Mouse (Mus musculus): ENCODE results near the gene Gys2. TPM values are rescaled to one million over a fixed set of nuclear protein-coding genes. Genes with fewer than 3 reads are reported as not detected.

Gys2 gene
- polyA plus RNA-seq, 1 experiment = not detected

DNA sequence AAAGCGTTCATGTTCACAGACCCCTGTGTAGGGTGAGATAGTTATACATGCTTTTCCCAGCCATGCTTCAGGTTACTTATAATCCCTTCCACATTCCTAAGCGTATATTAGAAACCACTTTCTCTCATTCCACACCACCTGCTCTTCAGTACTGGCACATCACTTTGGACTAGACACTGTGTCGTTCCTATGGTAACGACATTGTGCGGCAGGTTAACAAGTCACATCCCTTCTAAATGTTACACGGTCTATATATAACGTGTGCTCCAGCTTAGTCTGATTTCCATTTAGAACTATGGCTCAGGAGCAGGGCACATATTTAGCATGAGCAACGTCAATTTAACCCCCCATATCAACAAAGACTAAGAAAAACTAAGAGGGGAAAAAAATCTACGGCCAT is 14.7 kb upstream of the Gys2 start:
- Histone ChIP-seq H3K4me3 (ENCODE audit: low read depth, low read length) (no peak overlapping the region), H3K27ac (ENCODE audit: insufficient read depth, low read depth, low read length) (no peak overlapping the region), H3K27me3 (ENCODE audit: control insufficient read depth, insufficient read depth, low read length) (no peaks in the 10 kb centered on the region), H3K4me1 (ENCODE audit: control insufficient read depth, insufficient read depth, insufficient read length, low read length) (no peaks in the 10 kb centered on the region), H3K36me3 (ENCODE audit: control insufficient read depth, insufficient read depth, low read length) (no peaks in the 10 kb centered on the region)
- 90% methylated on average over 9 of the region's 9 CpGs for WGBS
- TF ChIP-seq POLR2A (IDR thresholded peaks at IDR 0.05; ENCODE audit: low read depth, low read length) = no peak
- TF ChIP-seq CTCF (IDR thresholded peaks at IDR 0.05; ENCODE audit: extremely low read depth, insufficient read length, insufficient replicate concordance, low read depth, low read length) = no peak

DNA sequence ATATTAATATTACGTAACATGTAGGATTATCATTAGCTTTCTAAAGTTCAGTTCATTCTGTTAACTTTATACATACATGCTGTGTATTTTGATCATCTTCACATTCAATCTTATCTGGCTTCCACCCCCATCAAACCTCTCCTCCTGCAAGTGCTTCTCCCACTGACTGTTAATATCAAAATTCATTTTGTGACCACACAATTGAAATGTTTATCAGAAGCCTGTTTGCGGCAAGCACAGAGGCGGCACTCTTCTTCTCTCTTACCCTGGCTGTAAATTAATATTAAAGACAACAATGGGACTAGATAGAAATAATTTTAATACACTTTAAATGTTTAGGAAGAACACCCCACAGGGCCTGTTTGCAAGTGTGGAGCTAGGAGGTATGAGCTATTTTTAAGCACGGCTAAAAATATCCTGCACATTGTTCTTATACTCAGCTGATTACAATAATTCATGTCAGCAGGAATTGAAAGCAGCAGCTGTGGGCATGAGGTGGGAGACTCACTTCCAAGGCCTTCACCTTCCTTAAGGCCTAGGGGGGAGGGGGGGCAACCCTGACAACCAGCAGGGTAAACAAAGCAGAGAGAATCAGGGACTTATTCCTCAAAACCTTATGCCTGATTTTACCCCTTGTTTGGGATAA is 12.7 kb upstream of the Gys2 start:
- Histone ChIP-seq H3K4me1 (ENCODE audit: control insufficient read depth, insufficient read depth, insufficient read length, low read length) (no peaks in the 10 kb centered on the region), H3K27me3 (ENCODE audit: control insufficient read depth, insufficient read depth, low read length) (no peaks in the 10 kb centered on the region), H3K36me3 (ENCODE audit: control insufficient read depth, insufficient read depth, low read length) (no peaks in the 10 kb centered on the region), H3K27ac (ENCODE audit: insufficient read depth, low read depth, low read length) (no peak overlapping the region), H3K4me3 (ENCODE audit: low read depth, low read length) (no peak overlapping the region)
- WGBS = 87% methylated on average over 4 of the region's 4 CpGs
- TF ChIP-seq POLR2A (IDR thresholded peaks at IDR 0.05; ENCODE audit: low read depth, low read length) (no peak), CTCF (IDR thresholded peaks at IDR 0.05; ENCODE audit: extremely low read depth, insufficient read length, insufficient replicate concordance, low read depth, low read length) (no peak)

DNA sequence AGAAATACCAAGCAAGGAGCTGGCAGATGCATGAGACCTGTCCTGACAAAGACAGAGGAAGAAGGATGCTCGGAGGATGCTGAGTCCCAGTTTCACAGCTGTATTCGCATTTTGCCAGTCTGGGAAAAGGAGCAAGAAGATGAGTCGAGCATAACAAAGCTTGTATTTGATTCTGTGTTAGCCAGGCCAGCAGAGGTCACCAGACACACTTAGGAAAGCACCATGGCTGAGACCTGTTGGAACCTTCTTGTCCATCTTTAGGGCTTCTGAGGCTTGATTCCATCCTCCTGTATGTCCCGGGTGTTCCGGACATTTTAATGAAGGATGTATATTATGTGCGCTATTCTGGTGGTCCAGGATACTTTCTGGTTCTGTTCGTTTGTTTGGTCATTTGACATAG is 4.3 kb upstream of the Gys2 start:
- 73% methylated on average over 7 of the region's 7 CpGs for WGBS
- H3K27me3 ChIP-seq (ENCODE audit: control insufficient read depth, insufficient read depth, low read length) = no peaks in the 10 kb centered on the region

DNA sequence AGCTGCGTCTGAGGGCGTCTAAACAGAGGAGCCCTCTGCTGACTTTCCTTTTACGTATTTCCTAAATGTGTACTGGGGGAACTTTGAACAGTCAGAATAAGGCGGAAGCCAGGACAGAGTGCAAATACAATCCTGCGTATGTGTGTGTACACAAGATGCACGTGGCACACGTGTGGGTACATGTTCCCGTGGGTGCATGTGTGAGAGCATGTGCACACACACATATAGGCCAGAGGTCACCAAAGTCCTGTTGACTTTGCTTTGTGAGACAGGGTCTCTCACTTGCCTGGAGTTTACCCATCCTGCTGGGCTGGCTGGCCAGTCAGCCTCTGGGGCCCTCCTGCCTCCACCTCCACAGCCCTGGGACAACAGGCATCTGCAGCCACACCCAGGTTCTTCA is 1.8 kb downstream of the Gys2 start:
- H3K4me3 ChIP-seq (ENCODE audit: low read depth, low read length) = no peak overlapping the region
- no peak overlapping the region for H3K27ac ChIP-seq (ENCODE audit: insufficient read depth, low read depth, low read length)
- no peaks in the 10 kb centered on the region for H3K4me1 ChIP-seq (ENCODE audit: control insufficient read depth, insufficient read depth, insufficient read length, low read length)
- no peaks in the 10 kb centered on the region; the same call in 1 of the 2 replicates for H3K27me3 ChIP-seq (ENCODE audit: control insufficient read depth, insufficient read depth, low read length)
- TF ChIP-seq POLR2A (IDR thresholded peaks at IDR 0.05; ENCODE audit: low read depth, low read length) (no peak), CTCF (IDR thresholded peaks at IDR 0.05; ENCODE audit: extremely low read depth, insufficient read length, insufficient replicate concordance, low read depth, low read length) (no peak)
- WGBS = 54% methylated on average over 8 of the region's 8 CpGs
- no peaks in the 10 kb centered on the region for H3K36me3 ChIP-seq (ENCODE audit: control insufficient read depth, insufficient read depth, low read length)

More for the DNA sequence above, 4.3 kb upstream of the Gys2 start:
- no peaks in the 10 kb centered on the region for H3K4me1 ChIP-seq (ENCODE audit: control insufficient read depth, insufficient read depth, insufficient read length, low read length)
- H3K36me3 ChIP-seq (ENCODE audit: control insufficient read depth, insufficient read depth, low read length) = no peaks in the 10 kb centered on the region
- no peak overlapping the region for H3K27ac ChIP-seq (ENCODE audit: insufficient read depth, low read depth, low read length)
- TF ChIP-seq CTCF (IDR thresholded peaks at IDR 0.05; ENCODE audit: extremely low read depth, insufficient read length, insufficient replicate concordance, low read depth, low read length) (no peak), POLR2A (IDR thresholded peaks at IDR 0.05; ENCODE audit: low read depth, low read length) (no peak)
- H3K4me3 ChIP-seq (ENCODE audit: low read depth, low read length) = no peak overlapping the region

DNA sequence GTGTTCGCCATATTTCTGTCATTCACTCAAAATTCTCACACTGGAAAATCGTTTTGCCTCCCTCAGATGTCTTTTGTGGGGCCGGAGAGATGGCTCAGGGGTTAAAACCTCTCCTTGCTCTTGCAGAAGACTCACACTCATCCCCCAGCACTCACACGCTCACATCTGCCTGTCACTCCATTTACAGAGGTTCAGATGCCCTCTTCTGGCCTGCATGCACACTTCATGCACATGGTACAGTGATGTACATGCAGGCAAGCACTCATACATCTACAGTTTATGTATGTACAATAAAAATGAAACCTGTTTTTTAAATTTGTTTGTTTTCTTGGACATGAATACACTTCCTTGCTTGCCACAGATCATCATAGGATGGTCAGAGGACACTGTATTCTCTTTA is 3.3 kb downstream of the Gys2 start:
- TF ChIP-seq CTCF (IDR thresholded peaks at IDR 0.05; ENCODE audit: extremely low read depth, insufficient read length, insufficient replicate concordance, low read depth, low read length) (no peak), POLR2A (IDR thresholded peaks at IDR 0.05; ENCODE audit: low read depth, low read length) (no peak)
- Histone ChIP-seq H3K4me1 (ENCODE audit: control insufficient read depth, insufficient read depth, insufficient read length, low read length) (no peaks in the 10 kb centered on the region), H3K27ac (ENCODE audit: insufficient read depth, low read depth, low read length) (no peak overlapping the region), H3K4me3 (ENCODE audit: low read depth, low read length) (no peak overlapping the region), H3K36me3 (ENCODE audit: control insufficient read depth, insufficient read depth, low read length) (no peaks in the 10 kb centered on the region), H3K27me3 (ENCODE audit: control insufficient read depth, insufficient read depth, low read length) (no peaks in the 10 kb centered on the region; the same call in 1 of the 2 replicates)
- WGBS = 44% methylated on average over 4 of the region's 4 CpGs

DNA sequence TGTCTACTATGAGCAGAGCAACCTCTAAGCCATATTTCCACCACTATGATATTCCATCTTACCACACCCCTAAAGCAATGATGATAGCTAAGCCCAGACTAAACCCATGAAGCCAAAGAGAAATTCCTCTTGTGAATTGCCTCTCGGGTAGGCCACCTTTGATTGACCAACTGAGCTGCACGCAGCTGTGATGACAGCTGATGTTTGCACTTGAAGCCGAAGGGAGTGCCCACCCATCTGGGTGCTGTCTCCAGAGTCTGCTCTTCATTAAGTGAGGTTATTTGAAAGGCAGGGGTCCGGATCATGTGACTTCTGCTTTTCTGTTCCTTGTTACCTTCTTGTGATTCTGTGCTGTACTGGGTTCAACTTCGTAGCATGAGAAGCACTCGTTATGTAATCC is 10.7 kb downstream of the Gys2 start:
- Histone ChIP-seq H3K4me1 (ENCODE audit: control insufficient read depth, insufficient read depth, insufficient read length, low read length) (no peaks in the 10 kb centered on the region), H3K4me3 (ENCODE audit: low read depth, low read length) (no peak overlapping the region)
- WGBS = 60% methylated on average over 6 of the region's 6 CpGs

DNA sequence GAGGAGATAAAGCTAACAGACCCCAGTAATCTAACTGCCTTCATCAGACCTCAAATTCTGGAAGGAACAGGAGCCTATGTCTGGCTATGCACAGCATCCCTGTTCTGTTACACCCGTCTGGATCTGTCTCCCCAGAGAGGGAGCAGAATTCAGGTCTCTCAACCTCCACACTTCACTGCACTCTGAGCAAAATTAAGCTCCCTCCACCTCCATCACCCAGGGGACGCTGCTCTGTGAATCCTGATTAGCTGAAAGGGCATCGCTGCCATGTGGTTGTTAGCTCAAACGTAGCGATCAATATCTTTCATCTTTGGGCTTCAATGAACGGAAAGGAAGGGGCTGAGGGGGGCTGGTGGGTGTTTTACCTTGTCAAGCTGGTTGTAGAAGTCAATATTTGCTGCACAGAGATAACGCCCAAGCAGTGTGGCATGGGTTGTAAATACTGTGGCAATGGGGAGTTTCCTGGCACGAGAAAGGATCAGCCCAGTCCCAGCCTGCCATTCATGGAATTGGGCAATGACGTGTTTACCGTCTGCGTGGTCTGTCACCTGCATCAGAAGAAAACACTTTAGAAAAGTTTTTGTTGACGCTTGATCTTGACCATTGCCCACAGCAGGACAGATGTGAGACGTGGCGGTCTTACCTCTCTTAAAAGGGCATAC is 13.8 kb downstream of the Gys2 start:
- Histone ChIP-seq H3K4me1 (ENCODE audit: control insufficient read depth, insufficient read depth, insufficient read length, low read length) (no peaks in the 10 kb centered on the region), H3K27me3 (ENCODE audit: control insufficient read depth, insufficient read depth, low read length) (no peaks in the 10 kb centered on the region), H3K4me3 (ENCODE audit: low read depth, low read length) (no peak overlapping the region), H3K36me3 (ENCODE audit: control insufficient read depth, insufficient read depth, low read length) (no peaks in the 10 kb centered on the region), H3K27ac (ENCODE audit: insufficient read depth, low read depth, low read length) (no peak overlapping the region)
- TF ChIP-seq POLR2A (IDR thresholded peaks at IDR 0.05; ENCODE audit: low read depth, low read length) (no peak), CTCF (IDR thresholded peaks at IDR 0.05; ENCODE audit: extremely low read depth, insufficient read length, insufficient replicate concordance, low read depth, low read length) (no peak)
- WGBS = 36% methylated on average over 14 of the region's 14 CpGs

More for the DNA sequence above, 10.7 kb downstream of the Gys2 start:
- no peaks in the 10 kb centered on the region; the same call in 1 of the 2 replicates for H3K27me3 ChIP-seq (ENCODE audit: control insufficient read depth, insufficient read depth, low read length)
- TF ChIP-seq CTCF (IDR thresholded peaks at IDR 0.05; ENCODE audit: extremely low read depth, insufficient read length, insufficient replicate concordance, low read depth, low read length) = no peak
- TF ChIP-seq POLR2A (IDR thresholded peaks at IDR 0.05; ENCODE audit: low read depth, low read length) = no peak
- no peaks in the 10 kb centered on the region for H3K36me3 ChIP-seq (ENCODE audit: control insufficient read depth, insufficient read depth, low read length)
- no peak overlapping the region for H3K27ac ChIP-seq (ENCODE audit: insufficient read depth, low read depth, low read length)
